Mouse (Mus musculus) urinary bladder, postnatal 14 days (tissue): ENCODE results near the gene Samd4.

ENCODE experiments used
- DNase-seq: peaks from one replicate; pipeline ENCODE4 v3.0.0; 2021; ENCODE audit warnings: low spot score

The Samd4 gene

GRCm38 (mm10) chr14:47074045-47074666 lies 191.5 kb downstream of the Samd4 start:
- DNase-seq = peak; percentile 29

DNA sequence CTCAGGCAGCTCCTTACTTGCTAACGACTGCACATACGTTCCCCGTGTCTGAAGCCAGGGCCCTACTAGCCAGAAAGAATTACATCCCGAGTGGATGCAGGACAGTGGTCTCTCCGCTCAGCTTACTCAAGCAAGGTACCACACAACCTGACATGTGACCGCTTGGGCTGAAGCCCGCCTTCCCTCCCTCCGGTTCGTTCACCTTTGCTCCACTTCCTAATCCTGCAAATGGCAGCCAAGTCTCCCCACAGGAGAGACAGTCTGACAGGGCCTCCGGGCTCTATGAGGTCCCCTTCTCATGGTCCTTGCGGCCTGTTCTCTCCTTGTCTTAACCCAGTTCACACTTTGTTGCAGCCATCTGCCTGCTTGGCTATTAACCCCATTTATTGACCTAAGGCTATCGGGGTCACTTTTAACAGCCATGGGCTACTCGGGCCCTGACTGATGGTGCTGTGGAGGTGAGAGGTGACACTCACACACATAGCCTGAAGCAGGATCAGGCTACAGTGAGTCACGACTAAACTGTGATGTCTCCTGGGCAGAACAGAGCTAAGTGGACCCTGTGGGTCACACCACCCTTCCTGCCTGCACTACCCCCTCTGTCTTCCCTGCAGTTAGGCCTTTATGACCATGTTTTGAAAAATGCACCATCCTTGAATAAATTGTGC lies 192.5 kb downstream of the Samd4 start:
- no peak for DNase-seq

GRCm38 (mm10) chr14:47075856-47076255 lies 193.2 kb downstream of the Samd4 start:
- DNase-seq = no peak

- DNase-seq = no peak
Observed at GRCm38 (mm10) chr14:47076956-47077575, 194.4 kb downstream of the Samd4 start.

DNA sequence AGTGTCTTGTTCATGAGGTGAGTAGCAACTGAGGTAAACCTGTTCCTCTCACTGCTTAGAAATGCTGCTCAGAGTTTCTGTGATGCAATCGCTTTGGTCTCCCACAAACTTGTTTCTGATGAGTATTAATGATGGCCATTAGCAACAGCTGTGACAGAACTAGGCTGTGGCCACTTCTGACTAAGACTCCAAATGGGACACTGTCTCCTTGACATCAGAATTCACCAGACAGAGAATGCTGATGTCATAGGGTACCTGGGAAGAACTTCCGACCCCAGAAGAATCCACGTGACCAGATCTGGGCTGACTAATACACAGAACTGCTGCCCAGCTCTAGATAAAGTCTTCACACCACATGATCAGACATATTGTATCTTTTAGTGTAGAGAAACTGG lies 194.9 kb downstream of the Samd4 start:
- DNase-seq = no peak

DNA sequence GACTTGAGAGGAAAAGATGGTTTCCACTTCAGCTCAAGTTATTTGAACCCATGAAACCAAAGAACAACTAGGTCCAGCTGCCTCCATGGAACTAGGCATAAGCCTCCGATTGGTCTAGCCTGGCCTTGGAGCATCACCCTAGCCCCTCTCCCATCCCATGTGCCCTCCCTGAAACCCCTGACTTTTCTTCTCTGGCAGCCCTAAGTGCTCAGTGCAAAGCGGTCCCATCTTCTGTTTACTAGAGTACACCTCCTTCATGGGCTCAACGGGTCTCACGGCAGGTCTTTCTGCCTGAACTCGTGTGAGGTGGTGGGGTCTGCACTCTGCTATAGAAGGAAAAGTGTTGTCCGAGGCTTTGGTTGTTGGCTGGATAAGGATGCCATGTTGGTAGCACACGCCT lies 197.3 kb downstream of the Samd4 start:
- no peak for DNase-seq

DNA sequence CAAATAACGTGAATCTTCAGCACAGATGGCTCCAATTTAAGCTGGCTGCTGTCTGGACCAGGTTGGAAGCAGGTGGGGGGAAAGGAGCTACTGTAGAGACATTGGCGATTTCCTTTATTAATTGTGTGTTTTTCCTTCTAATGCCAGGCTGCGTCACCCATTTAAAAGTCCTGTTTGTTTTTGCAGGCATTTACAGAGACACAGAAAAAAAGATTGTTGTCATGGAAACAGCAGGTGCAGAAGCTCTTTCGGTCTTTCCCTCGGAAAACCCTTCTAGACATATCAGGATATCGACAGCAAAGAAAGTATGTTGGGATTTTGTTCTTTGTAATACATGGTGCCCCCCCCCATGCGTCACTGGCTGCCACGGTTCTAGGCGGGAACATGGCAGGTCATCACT lies 200.7 kb downstream of the Samd4 start:
- DNase-seq = no peak

GRCm38 (mm10) chr14:47083838-47084237 lies 201.2 kb downstream of the Samd4 start:
- no peak for DNase-seq

DNA sequence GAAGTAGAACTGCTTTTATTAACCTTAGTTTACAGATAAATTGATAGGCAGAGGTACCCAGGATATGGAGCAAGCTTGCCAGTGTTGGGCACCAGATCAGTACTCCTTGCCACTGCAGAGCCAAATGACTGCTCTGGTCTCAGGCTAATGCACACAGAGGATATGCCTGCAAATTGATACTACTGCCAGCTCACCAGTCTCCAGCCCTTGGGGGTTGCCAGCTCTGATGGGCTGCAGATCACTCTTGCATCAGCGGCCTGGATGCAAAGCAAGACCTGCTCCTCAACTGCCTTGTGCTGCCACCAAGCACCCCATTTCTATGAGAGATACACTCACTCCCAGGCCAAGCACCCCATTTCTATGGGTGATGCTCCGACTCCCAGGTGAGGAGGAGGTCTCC lies 202.0 kb downstream of the Samd4 start:
- DNase-seq = no peak

DNA sequence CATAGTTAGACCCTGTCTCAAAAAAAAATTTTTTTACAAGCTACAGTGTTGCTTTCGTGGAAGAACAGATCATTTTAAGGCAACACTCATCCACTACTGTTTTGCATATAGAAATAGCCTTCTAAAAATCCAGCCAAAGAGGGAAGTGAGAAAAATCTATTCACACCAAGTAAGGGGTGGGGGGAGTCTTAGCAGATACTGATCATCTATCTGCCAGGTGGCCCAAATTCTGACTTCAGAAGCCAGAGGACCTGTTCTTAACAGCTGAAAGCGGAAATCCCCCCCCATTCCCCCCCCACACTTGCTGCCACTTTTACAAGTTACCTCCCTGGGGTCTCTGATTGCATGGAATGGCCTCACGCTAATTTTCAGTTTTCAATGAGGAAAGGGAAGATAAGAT lies 203.5 kb downstream of the Samd4 start:
- no peak for DNase-seq

DNA sequence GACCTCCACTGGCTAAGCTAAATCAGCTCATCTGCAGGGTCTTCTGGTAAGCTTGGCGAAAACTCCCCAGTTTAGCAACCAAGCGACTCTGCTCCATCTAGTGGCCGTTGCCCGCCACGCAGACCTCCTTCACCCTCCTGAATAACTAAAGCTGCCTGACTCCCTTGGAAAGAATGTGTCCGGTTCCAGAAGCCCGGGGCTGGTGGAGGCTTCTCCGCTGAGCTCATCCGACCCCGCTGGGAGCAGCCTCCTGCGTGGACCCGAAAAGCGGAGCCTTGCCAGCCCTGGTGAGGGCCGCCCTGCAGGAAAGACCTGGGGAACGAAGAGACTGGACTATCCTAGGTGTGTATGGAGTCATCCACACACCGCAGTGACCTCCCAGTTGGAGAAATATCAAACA lies 204.1 kb downstream of the Samd4 start:
- DNase-seq = peak; percentile 81

- peak; percentile 80 for DNase-seq
Observed at GRCm38 (mm10) chr14:47087182-47087581, 204.5 kb downstream of the Samd4 start.

GRCm38 (mm10) chr14:47087669-47088250 lies 205.1 kb downstream of the Samd4 start:
- DNase-seq = no peak

- no peak for DNase-seq
Observed at GRCm38 (mm10) chr14:47088339-47088738, 205.7 kb downstream of the Samd4 start.

GRCm38 (mm10) chr14:47089153-47089552 lies 206.5 kb downstream of the Samd4 start:
- no peak for DNase-seq

GRCm38 (mm10) chr14:47091908-47092307 lies 209.3 kb downstream of the Samd4 start:
- DNase-seq = no peak

GRCm38 (mm10) chr14:47093355-47093792 lies 210.7 kb downstream of the Samd4 start:
- peak; percentile 22 for DNase-seq

DNA sequence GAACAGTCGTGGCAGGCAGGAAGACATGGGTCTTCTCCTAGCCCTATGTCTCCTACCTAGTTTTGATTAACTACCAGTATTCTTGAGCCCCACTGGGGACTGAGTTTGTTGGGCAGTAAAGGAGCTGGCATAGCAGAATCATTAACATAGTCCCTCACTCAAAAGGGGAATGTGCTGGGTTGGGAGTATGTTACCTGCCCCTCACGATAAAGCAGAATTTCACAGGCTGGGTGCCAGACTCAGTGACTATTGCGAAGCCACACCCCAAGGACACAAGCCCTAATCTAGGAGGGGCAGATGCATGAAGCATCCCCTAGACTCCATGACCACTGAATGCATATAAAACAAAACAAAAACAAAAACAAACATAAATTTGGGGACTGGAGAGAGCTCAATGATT lies 212.4 kb downstream of the Samd4 start:
- DNase-seq = no peak

- DNase-seq = no peak
Observed at GRCm38 (mm10) chr14:47096357-47096756, 213.7 kb downstream of the Samd4 start.

GRCm38 (mm10) chr14:47104246-47105173 lies 221.9 kb downstream of the Samd4 start:
- DNase-seq = peak; percentile 9

DNA sequence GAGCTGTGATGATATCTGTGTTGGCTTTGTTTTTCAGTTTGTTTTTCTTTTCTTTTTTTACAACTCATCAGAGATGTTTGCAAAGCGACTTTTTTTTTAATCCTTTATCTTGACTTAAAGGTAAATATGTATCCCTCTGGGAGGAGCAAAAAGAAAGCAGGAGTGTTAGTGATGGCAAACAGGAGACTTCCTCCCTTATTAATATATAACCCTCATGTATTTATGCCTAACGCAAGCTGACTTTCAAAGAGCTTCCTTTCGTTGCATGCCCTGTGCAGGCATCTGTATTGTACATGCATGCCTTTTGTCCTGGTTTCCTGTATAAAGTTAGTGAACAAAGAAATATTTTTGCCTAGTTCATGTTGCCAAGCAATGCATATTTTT lies 222.5 kb downstream of the Samd4 start:
- DNase-seq = no peak

DNA sequence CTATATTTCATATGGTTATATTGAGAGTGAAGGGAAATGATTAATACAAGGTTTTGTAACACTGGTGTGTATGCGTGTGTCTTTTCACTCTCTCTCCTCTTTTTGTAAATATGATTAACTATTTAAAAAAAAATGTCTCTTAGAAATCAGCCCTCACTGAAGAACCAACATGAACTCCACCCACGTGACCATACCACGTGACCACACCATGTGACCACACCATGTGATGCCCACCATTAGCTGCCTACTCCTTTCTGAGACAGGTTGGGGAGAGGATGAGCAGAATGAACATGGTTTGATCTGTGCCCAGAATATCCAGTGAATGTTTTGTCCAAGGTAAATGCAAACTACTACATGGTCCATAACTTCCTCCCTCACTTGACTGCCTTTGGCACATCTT lies 223.1 kb downstream of the Samd4 start:
- DNase-seq = no peak
